Mouse (Mus musculus) midbrain, embryonic 10.5 days (tissue): ENCODE data around the gene Kat7. TPM values are rescaled to one million over a fixed set of nuclear protein-coding genes. Genes with fewer than 3 reads are reported as not detected.

Source experiments
- DNase-seq: peaks from one replicate; pipeline ENCODE4 v3.0.0-alpha.2; 2017; ENCODE audit warnings: low spot score
- H3K27ac ChIP-seq: fragments of 300-500 bp; sonication (generic); replicated peaks from 2 replicates; pipeline ENCODE4 v1.5.1; 2016; ENCODE audit warnings: mild to moderate bottlenecking
- H3K27me3 ChIP-seq: fragments of 300-500 bp; sonication (generic); 2 replicates; pipeline ENCODE4 v1.6.1; 2016; ENCODE audit warnings: low read depth, mild to moderate bottlenecking; ENCODE audit not compliant: poor library complexity, severe bottlenecking
- H3K36me3 ChIP-seq: fragments of 300-500 bp; sonication (generic); 2 replicates; pipeline ENCODE4 v1.6.1; 2016; ENCODE audit warnings: mild to moderate bottlenecking, moderate library complexity
- H3K4me1 ChIP-seq: fragments of 300-500 bp; sonication (generic); 2 replicates; pipeline ENCODE4 v1.6.1; 2016
- H3K4me3 ChIP-seq: fragments of 300-500 bp; sonication (generic); 2 replicates; pipeline ENCODE4 v1.5.1; 2016; ENCODE audit warnings: mild to moderate bottlenecking, moderate library complexity
- H3K9me3 ChIP-seq: fragments of 300-500 bp; sonication (generic); replicated peaks from 2 replicates; pipeline ENCODE4 v1.6.1; 2016; ENCODE audit warnings: mild to moderate bottlenecking
- WGBS: fragments of 180-500 bp; shearing (Covaris S2); methylation state at CpG from one replicate; pipeline ENCODE4 v1.1.7; 2016; 5-methylcytosine and 5-hydroxymethylcytosine counted together
- polyA plus RNA-seq: library from polyadenylated mRNA; unstranded; fragments of >200 nt; fragmentation: Nextera tagmentation; extraction: Ambion mirVana; gene quantifications from 2 replicates; pipeline ENCODE4 v1.2.1, GENCODE M21; 2016

The Kat7 gene
- polyA plus RNA-seq, 1 experiment from 2014 or later = 91.6 TPM

GRCm38 (mm10) chr11:95242653-95243052 is 67.4 kb downstream of the Kat7 start:
- Histone ChIP-seq H3K36me3 (no peaks in the 10 kb centered on the region), H3K4me1 (peaks cover 31% of the 10 kb centered on the region), H3K27ac (no peak overlapping the region), H3K9me3 (peaks cover under 1% of the 10 kb centered on the region; the same call in 1 of the 2 replicates), H3K4me3 (no peak overlapping the region), H3K27me3 (peaks cover 10% of the 10 kb centered on the region; the same call in 1 of the 2 replicates)
- 72% methylated on average over 6 of the region's 6 CpGs for WGBS
- DNase-seq = no peak

GRCm38 (mm10) chr11:95238477-95238876 is 71.6 kb downstream of the Kat7 start:
- no peak for DNase-seq
- no peak overlapping the region for H3K4me3 ChIP-seq
- WGBS = 63% methylated on average over 6 of the region's 6 CpGs
- no peaks in the 10 kb centered on the region for H3K9me3 ChIP-seq
- H3K27me3 ChIP-seq = peaks cover 20% of the 10 kb centered on the region
- H3K4me1 ChIP-seq = peaks cover 47% of the 10 kb centered on the region
- H3K36me3 ChIP-seq = no peaks in the 10 kb centered on the region
- H3K27ac ChIP-seq = no peak overlapping the region

GRCm38 (mm10) chr11:95232329-95232696 is 77.7 kb downstream of the Kat7 start:
- 38% methylated on average over 6 of the region's 6 CpGs for WGBS
- no peak for DNase-seq
- Histone ChIP-seq H3K4me3 (0 out of 2 replicates have a peak overlapping the region, but pooled peaks have one; percentile 32), H3K9me3 (no peaks in the 10 kb centered on the region), H3K4me1 (peaks cover 41% of the 10 kb centered on the region), H3K27ac (no peak overlapping the region), H3K27me3 (peaks cover 55% of the 10 kb centered on the region), H3K36me3 (no peaks in the 10 kb centered on the region)

GRCm38 (mm10) chr11:95231688-95232328 is 78.2 kb downstream of the Kat7 start:
- peak overlapping the region; percentile 32 for H3K4me3 ChIP-seq
- no peaks in the 10 kb centered on the region for H3K9me3 ChIP-seq
- H3K27me3 ChIP-seq = peaks cover 59% of the 10 kb centered on the region
- peaks cover 37% of the 10 kb centered on the region for H3K4me1 ChIP-seq
- H3K27ac ChIP-seq = no peak overlapping the region
- WGBS = 8% methylated on average over 24 of the region's 24 CpGs
- no peaks in the 10 kb centered on the region for H3K36me3 ChIP-seq
- DNase-seq = peak; percentile 83

GRCm38 (mm10) chr11:95227467-95227866 is 82.6 kb downstream of the Kat7 start:
- H3K27me3 ChIP-seq = peaks cover 74% of the 10 kb centered on the region
- no peaks in the 10 kb centered on the region for H3K9me3 ChIP-seq
- no peak overlapping the region for H3K4me3 ChIP-seq
- 0 out of 2 replicates have a peak overlapping the region, but pooled peaks have one; percentile 29 for H3K27ac ChIP-seq
- WGBS = 51% methylated on average over 5 of the region's 5 CpGs
- peaks cover 33% of the 10 kb centered on the region for H3K4me1 ChIP-seq
- no peak for DNase-seq
- H3K36me3 ChIP-seq = no peaks in the 10 kb centered on the region

- Histone ChIP-seq H3K4me3 (no peak overlapping the region), H3K4me1 (peaks cover 24% of the 10 kb centered on the region), H3K9me3 (no peaks in the 10 kb centered on the region), H3K27me3 (peaks cover 76% of the 10 kb centered on the region), H3K36me3 (no peaks in the 10 kb centered on the region), H3K27ac (no peak overlapping the region)
- DNase-seq = no peak
- 25% methylated on average over 7 of the region's 7 CpGs for WGBS
Measured at GRCm38 (mm10) chr11:95225448-95225847, 84.6 kb downstream of the Kat7 start.

Other genes starting within 250 kb of the Kat7 start
- 5.1 and 5.4 TPM in 2 replicates for gene Itga3, start 233.4 kb downstream of the Kat7 start, polyA plus RNA-seq
- gene Dlx3, start 190.1 kb downstream of the Kat7 start, polyA plus RNA-seq = 0.89 and 1.3 TPM in 2 replicates
- 0.10 and 0.15 TPM in 2 replicates for gene Dlx4, start 164.0 kb downstream of the Kat7 start, polyA plus RNA-seq
- not detected in 2 replicates for gene Tac4, start 48.7 kb downstream of the Kat7 start, polyA plus RNA-seq
- gene Fam117a, start 26.8 kb upstream of the Kat7 start, polyA plus RNA-seq = 6.7 and 7.7 TPM in 2 replicates
- gene Slc35b1, start 74.4 kb upstream of the Kat7 start, polyA plus RNA-seq = 123 and 131 TPM in 2 replicates
- 170 and 198 TPM in 2 replicates for gene Spop, start 103.8 kb upstream of the Kat7 start, polyA plus RNA-seq
- 0.68 and 0.78 TPM in 2 replicates for gene Nxph3, start 204.3 kb upstream of the Kat7 start, polyA plus RNA-seq